Mouse (Mus musculus) macrophage (primary cell): ENCODE measurements around the gene Lrrc47. TPM values are rescaled to one million over a fixed set of nuclear protein-coding genes. Genes with fewer than 3 reads are reported as not detected.

Experiments used
- H3K27ac ChIP-seq: fragments of 350-480 bp; formaldehyde crosslinking; 2 replicates; pipeline ENCODE4 v1.9.0; 2021
- H3K36me3 ChIP-seq: fragments of 350-480 bp; formaldehyde crosslinking; 2 replicates; pipeline ENCODE4 v1.9.0; 2021; ENCODE audit errors: inconsistent target
- H3K4me3 ChIP-seq: fragments of 350-480 bp; formaldehyde crosslinking; 2 replicates; pipeline ENCODE4 v1.9.0; 2021; ENCODE audit errors: inconsistent target
- H3K79me2 ChIP-seq: fragments of 350-480 bp; formaldehyde crosslinking; 2 replicates; pipeline ENCODE4 v1.9.0; 2021; ENCODE audit errors: inconsistent target
- whole genome bisulfite sequencing: methylation state at CpG from one replicate; pipeline ENCODE4 v1.1.7; 2026; ENCODE audit warnings: inconsistent platforms; ENCODE audit not compliant: missing documents; 5-methylcytosine and 5-hydroxymethylcytosine counted together
- polyA plus RNA-seq: library from polyadenylated mRNA; stranded (reverse); fragments of 250-400 nt; gene quantifications from 3 replicates; pipeline ENCODE4 v1.2.4, GENCODE M21; 2018; ENCODE audit warnings: inconsistent platforms

Lrrc47 gene
- polyA plus RNA-seq, 1 experiment from 2014 or later: 54.1 TPM

- Histone ChIP-seq H3K27ac (0 out of 2 replicates have a peak overlapping the region, but pooled peaks have one; percentile 32), H3K4me3 (peak overlapping the region; percentile 40), H3K79me2 (peaks cover 40% of the 10 kb centered on the region), H3K36me3 (peaks cover 14% of the 10 kb centered on the region)
- WGBS: 32% methylated on average over 13 of the region's 13 CpGs
These were observed 455 bp upstream of the Lrrc47 start for GRCm38 (mm10) chr4:154010907-154011645.

- Histone ChIP-seq H3K27ac (peak overlapping the region; percentile 13; the same call in 1 of the 2 replicates), H3K36me3 (peaks cover 18% of the 10 kb centered on the region), H3K79me2 (peaks cover 52% of the 10 kb centered on the region), H3K4me3 (peak overlapping the region; percentile 80)
- 3% methylated on average over 52 of the region's 55 CpGs for WGBS
These were observed 776 bp downstream of the Lrrc47 start for GRCm38 (mm10) chr4:154012132-154012882.

- H3K79me2 ChIP-seq: peaks cover 54% of the 10 kb centered on the region
- H3K36me3 ChIP-seq: peaks cover 39% of the 10 kb centered on the region
- H3K4me3 ChIP-seq: no peak overlapping the region
- 97% methylated on average over 11 of the region's 11 CpGs for WGBS
- H3K27ac ChIP-seq: no peak overlapping the region
These were observed 3.9 kb downstream of the Lrrc47 start for GRCm38 (mm10) chr4:154015476-154015875.

DNA sequence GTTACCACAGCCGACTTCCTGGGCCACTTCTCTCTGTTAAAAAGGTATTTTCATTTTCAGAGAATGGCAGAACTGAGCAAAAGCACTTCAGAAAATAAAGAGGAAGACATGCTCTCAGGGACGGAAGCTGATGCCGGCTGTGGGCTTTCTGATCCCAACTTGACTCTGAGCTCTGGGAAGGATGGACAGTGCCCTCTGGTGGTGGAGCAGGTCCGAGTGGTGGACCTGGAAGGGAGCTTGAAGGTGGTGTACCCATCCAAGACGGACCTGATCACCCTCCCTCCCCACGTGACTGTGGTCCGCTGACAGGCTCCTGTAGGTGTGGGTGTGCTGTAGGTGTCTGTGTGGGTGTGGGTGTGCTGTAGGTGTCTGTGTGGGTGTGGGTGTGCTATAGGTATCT is 8.0 kb downstream of the Lrrc47 start:
- Histone ChIP-seq H3K36me3 (peaks cover 49% of the 10 kb centered on the region), H3K4me3 (no peak overlapping the region), H3K27ac (no peak overlapping the region), H3K79me2 (peaks cover 29% of the 10 kb centered on the region)
- 51% methylated on average over 7 of the region's 7 CpGs for WGBS

- Histone ChIP-seq H3K79me2 (peaks cover 10% of the 10 kb centered on the region; the same call in 1 of the 2 replicates), H3K27ac (no peak overlapping the region), H3K36me3 (peaks cover 39% of the 10 kb centered on the region), H3K4me3 (no peak overlapping the region)
- 94% methylated on average over 9 of the region's 9 CpGs for WGBS
These were observed 9.9 kb downstream of the Lrrc47 start for GRCm38 (mm10) chr4:154021432-154021831.

- no peak overlapping the region for H3K4me3 ChIP-seq
- WGBS: 93% methylated on average over 4 of the region's 4 CpGs
- H3K36me3 ChIP-seq: peaks cover 30% of the 10 kb centered on the region
- H3K79me2 ChIP-seq: peaks cover under 1% of the 10 kb centered on the region; the same call in 1 of the 2 replicates
- H3K27ac ChIP-seq: no peak overlapping the region
These were observed 10.9 kb downstream of the Lrrc47 start for GRCm38 (mm10) chr4:154022407-154022806.

GRCm38 (mm10) chr4:154022844-154023243 is 11.3 kb downstream of the Lrrc47 start:
- Histone ChIP-seq H3K27ac (no peak overlapping the region), H3K4me3 (no peak overlapping the region), H3K79me2 (no peaks in the 10 kb centered on the region; the same call in 1 of the 2 replicates), H3K36me3 (peaks cover 28% of the 10 kb centered on the region)
- WGBS: 66% methylated on average over 4 of the region's 4 CpGs

- 46% methylated on average over 8 of the region's 8 CpGs for WGBS
- Histone ChIP-seq H3K27ac (no peak overlapping the region), H3K4me3 (no peak overlapping the region), H3K36me3 (peaks cover 17% of the 10 kb centered on the region), H3K79me2 (no peaks in the 10 kb centered on the region; the same call in 1 of the 2 replicates)
These were observed 12.4 kb downstream of the Lrrc47 start for GRCm38 (mm10) chr4:154023754-154024601.

- 66% methylated on average over 17 of the region's 17 CpGs for WGBS
- H3K27ac ChIP-seq: no peak overlapping the region
- H3K4me3 ChIP-seq: no peak overlapping the region
- no peaks in the 10 kb centered on the region; the same call in 1 of the 2 replicates for H3K79me2 ChIP-seq
- peaks cover 15% of the 10 kb centered on the region for H3K36me3 ChIP-seq
These were observed 13.4 kb downstream of the Lrrc47 start for GRCm38 (mm10) chr4:154024729-154025521.

- Histone ChIP-seq H3K27ac (no peak within 1 kb of the TSS), H3K4me3 (no peak within 1 kb of the TSS), H3K79me2 (no peaks in the 10 kb centered on the region), H3K36me3 (peaks cover 6% of the 10 kb centered on the region; the same call in 1 of the 2 replicates)
- WGBS: 10% methylated on average over 32 of the region's 33 CpGs
These were observed 14.3 kb downstream of the Lrrc47 start, which contains the start of gene Smim1 for GRCm38 (mm10) chr4:154025641-154026440. Gene Smim1, minus strand, starts transcription at chr4:154026230.

GRCm38 (mm10) chr4:154026441-154026761 is 14.9 kb downstream of the Lrrc47 start:
- H3K4me3 ChIP-seq: no peak overlapping the region
- WGBS: 35% methylated on average over 2 of the region's 2 CpGs
- no peaks in the 10 kb centered on the region for H3K79me2 ChIP-seq
- H3K36me3 ChIP-seq: peaks cover under 1% of the 10 kb centered on the region; the same call in 1 of the 2 replicates
- no peak overlapping the region for H3K27ac ChIP-seq

DNA sequence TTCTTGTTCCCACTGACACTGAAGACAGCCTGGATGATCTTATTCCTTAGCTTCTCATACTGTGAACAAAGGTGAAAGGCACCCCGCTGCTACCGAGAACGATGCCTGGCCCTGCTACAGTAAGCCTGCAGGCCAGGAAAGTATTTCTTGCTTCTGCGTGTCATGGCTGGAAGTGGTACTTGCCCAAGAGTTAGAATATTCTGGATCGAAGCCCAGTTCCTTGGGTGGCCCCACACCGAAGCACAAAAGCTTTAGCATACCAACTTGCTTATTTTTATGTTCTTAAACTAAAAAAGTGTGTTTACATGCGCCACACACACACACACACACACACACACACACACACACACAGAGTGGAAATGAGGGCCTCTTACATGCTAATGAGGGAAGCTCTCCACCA is 16.5 kb downstream of the Lrrc47 start:
- no peak overlapping the region for H3K27ac ChIP-seq
- H3K36me3 ChIP-seq: no peaks in the 10 kb centered on the region
- H3K79me2 ChIP-seq: no peaks in the 10 kb centered on the region
- WGBS: 77% methylated on average over 7 of the region's 7 CpGs
- no peak overlapping the region for H3K4me3 ChIP-seq

GRCm38 (mm10) chr4:154028646-154029045 is 17.1 kb downstream of the Lrrc47 start:
- no peak overlapping the region for H3K27ac ChIP-seq
- no peaks in the 10 kb centered on the region for H3K79me2 ChIP-seq
- H3K36me3 ChIP-seq: no peaks in the 10 kb centered on the region
- no peak overlapping the region for H3K4me3 ChIP-seq
